Mouse (Mus musculus) lung, adult 2 months (tissue): Measurements from ENCODE around the gene Mindy4.

Source experiments
- CTCF ChIP-seq: fragments of 200-500 bp; IDR thresholded peaks from 2 replicates; pipeline ENCODE4 v1.5.1; 2011; ENCODE audit warnings: mild to moderate bottlenecking, low read length, control low read depth; ENCODE audit not compliant: insufficient read depth
- POLR2A ChIP-seq: fragments of 200-500 bp; IDR thresholded peaks from 2 replicates; pipeline ENCODE4 v1.6.1; 2011; ENCODE audit warnings: low read depth, mild to moderate bottlenecking, control low read depth, low read length, borderline replicate concordance; ENCODE audit errors: extremely low read depth

- no peak for TF ChIP-seq CTCF
- no peak for TF ChIP-seq POLR2A
These were observed 42.5 kb downstream of the Mindy4 start for GRCm38 (mm10) chr6:55245680-55246079.
